Mouse (Mus musculus): ENCODE data around the gene Vamp2.
A peak's percentile ranks its signal among the peaks of the same experiment; 100 is the strongest.

Gene Vamp2

DNA sequence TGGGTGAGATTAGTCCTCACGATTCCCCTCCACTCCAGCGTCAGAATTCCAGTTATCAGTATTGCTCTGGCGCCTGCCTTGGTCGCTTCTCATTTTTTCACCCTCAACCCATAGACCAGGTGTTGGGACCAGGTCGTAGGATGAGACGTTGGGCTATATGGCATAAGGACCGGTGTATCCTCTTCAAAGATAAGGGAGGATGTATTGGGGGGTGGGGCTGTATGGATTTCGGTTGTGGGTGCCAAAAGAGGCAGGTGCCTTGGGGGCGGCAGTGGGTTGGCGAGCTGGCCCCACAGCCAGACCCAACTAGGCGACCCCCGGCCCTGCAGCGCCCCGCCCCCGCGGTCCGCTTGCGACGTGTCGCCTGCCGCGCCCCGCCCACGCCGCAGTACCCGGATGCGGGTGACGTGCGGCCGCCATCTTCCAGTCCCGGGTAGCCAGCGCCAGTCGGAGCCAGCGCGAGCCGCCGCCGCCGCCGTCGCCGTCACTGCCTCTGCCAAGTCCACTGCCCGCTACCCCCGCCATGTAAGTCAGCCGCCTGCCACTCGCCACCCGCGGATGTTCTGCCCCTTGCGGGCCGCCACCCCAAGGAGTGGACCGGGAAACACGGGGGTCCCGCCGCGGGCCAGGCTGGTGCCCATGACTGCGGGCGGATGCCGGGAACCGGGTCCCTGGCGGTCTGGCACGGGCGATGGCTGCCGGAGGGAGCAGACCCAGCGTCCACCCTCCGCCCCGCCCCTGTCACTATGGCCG lies at the start of gene Vamp2:
Gene Vamp2 (plus strand): TSS at position 388 of the 753 bp plus-strand sequence.
- DNase-seq (ENCODE audit: low spot score), result peak; percentile 92

DNA sequence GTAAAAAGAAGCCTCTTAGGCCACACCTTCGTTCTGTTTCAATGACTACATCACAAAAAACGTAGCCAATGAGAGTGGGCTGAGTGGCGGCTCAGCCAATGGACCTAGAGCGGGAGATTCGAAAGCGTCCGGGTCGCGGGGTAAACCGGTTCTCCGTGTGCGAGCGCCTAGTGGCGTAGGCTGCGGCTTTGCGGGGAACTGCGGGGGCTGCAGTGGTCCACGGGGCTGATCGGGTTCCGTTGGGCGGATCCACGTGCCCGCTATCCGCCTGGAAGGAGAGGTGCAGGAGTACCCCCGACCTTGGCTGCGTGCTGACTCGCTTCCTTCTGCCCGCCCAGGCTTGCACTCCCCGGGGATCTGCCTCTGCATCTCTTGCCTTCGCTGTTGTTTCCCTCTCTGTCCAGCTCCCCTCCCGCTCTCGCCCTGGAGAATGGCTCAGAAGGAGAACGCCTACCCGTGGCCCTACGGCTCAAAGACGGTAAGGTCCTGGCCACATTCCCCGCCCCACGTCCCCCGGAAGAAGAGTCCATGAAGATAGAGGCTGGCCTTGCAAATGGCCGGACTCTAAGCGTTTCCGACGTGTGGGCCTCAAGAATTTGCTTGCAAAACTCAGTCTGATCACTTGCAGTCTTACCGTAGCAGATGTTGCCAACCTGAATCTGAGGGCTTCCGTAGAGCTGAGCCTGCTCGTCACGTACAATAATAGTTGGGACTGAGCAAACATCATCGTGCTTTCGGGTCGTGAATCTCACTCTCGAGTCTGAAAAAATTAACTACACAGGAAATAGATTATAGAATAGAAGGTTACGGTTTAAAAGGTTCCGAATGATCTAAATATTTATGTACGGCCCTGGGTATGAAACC lies 42.5 kb upstream of the Vamp2 start, which contains the start of gene Aurkb:
Gene Aurkb (plus strand): TSS at position 117 of the 864 bp plus-strand sequence.
- peak; percentile 80 for DNase-seq (ENCODE audit: low spot score)

DNA sequence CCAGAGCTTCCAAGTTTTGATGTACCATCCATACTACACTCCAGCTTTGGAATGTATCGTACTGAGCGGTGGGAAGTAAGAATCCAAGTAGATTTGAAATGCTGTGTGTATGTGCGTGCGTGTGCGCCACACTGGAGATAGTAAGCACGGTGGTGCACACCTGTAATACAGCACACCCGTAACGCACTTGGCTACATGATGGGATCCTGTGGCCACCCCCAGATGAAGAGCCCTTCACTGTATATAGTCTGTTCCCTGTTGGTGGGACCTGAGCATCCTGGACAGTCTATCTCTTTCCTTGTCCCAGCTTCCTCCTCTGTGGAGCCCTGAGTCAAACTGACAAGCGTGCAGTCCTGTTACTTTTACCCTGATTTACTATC lies 41.9 kb upstream of the Vamp2 start:
- DNase-seq (ENCODE audit: low spot score), result no peak

DNA sequence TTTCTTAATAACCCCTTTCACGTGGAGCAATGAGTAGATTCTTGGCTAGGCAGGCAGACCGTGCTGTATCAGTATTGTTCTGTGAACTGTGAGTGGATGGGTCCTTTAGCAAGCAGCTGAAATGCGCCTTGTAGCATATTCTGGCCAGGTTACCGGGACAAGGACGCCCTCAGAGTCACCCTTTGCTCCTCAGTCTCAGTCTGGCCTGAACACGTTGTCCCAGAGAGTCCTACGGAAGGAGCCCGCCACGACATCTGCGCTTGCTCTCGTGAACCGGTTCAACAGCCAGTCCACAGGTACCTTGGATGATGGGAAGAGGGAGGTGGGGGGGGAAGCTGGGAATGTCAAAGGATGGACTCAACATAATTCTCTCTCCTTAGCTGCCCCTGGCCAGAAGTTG lies 40.7 kb upstream of the Vamp2 start:
- DNase-seq (ENCODE audit: low spot score), result no peak

DNA sequence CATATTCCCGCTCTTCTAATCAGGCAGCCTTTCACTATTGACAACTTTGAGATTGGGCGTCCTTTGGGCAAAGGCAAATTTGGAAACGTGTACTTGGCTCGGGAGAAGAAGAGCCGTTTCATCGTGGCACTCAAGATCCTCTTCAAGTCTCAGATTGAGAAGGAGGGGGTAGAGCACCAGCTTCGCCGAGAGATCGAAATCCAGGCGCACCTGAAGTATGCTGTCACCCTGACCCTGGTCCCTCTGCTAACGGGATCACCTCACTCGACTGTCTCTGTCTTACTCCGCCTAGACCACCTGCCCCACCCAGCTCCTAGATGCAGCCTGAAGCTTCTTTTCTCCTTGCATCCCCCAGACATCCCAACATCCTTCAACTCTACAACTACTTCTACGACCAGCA lies 40.1 kb upstream of the Vamp2 start:
- DNase-seq (ENCODE audit: low spot score), result no peak

DNA sequence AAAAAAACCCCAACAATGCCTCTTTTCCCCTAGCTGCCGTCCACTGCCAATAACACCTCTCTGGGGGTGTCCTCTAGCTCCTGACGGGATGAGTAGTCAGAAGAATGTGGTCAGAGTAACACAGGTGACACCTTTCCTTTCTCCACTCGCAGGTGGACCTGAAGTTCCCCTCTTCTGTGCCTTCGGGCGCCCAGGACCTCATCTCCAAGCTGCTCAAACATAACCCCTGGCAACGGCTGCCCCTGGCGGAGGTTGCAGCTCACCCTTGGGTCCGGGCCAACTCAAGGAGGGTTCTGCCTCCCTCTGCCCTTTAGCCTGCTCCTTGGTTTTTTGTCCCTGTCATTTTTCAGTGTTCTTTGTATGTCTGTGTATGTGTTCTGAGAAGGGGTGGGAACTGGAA lies 37.5 kb upstream of the Vamp2 start:
- no peak for DNase-seq (ENCODE audit: low spot score)

DNA sequence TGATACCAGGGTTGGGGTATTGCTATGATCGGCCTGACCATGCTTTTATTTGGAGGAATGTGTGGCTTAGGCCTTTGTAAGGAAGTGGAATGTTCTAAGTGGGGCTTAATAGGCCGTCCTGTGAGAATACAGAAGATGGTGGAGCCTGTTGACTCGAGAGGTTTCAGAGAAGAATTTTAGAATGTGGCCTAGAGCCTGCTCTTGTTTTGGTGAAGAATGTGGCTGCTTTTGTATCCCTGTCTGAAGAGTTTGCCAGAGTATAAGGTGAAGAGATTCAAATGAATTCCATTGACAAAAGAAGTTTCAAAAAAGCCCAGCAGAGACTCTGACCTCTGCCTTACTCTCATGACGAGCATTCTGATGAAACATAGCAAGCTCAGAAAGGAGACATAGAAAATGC lies 36.5 kb upstream of the Vamp2 start:
- no peak for DNase-seq (ENCODE audit: low spot score)

DNA sequence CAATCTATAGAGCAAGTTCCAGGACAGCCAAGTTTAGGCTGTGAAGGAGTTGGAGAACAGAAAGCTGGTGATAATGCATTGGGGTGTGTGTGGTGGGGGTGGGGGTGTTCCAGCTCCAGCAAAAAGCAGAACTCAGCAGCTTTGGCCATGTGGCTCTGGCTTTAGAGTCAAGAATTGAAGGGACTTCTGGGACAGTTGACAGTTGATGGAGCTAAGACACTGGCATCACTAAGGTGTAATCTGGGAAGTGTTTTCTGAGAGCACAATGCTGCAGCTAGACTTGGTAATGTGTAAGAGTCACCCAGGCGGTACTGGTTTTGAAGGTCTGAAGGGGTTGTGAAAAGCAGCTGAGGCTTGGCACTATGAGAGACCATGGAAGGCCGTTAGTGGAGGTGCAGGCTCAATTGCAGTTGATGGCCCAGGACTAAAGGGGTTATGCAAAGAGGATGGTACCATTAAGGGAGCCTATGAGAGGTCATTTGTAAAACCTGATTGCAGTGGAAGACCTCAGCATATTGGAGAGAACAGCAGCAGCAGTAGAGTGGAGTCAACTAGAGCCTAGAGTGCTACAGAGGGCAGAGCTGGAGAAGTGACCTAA lies 35.4 kb upstream of the Vamp2 start:
- no peak for DNase-seq (ENCODE audit: low spot score)

DNA sequence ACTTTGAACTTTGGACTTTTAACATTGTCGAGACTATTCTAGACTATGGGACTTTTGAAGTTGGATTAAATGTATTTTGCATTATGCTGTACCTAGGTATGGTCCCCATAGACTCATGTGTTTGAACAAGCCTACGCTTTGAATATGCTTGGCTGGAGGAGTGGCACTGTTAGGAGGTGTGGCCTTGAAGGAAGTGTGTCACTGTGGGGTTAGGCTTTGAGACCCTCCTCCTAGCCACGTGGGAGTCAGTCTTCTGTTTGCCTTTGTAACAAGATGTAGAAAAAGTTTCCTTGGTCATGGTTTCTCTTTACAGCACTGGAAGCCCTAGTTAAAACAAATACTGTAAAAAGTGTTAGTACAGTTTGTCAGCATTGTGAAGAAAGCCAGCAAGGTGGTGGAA lies 34.4 kb upstream of the Vamp2 start:
- peak; percentile 43 for DNase-seq (ENCODE audit: low spot score)

DNA sequence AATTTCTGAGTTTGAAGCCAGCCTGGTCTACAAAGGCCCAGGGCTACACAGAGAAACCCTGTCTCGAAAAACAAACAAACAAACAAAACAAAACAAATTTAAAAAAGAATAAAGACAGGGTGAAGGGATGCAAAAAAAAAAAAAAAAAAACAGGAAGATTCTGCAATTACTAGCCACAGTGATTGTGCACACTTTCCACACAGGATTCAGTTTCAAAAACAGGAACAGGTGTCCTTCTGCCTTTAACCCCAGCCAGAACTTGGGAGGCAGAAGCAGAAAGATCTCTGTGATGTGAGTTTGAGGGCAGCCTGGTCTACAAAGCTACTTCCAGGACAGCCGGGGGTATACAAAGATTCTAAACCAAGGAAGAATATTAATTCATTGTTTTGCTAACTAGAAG lies 30.0 kb upstream of the Vamp2 start:
- no peak for DNase-seq (ENCODE audit: low spot score)

DNA sequence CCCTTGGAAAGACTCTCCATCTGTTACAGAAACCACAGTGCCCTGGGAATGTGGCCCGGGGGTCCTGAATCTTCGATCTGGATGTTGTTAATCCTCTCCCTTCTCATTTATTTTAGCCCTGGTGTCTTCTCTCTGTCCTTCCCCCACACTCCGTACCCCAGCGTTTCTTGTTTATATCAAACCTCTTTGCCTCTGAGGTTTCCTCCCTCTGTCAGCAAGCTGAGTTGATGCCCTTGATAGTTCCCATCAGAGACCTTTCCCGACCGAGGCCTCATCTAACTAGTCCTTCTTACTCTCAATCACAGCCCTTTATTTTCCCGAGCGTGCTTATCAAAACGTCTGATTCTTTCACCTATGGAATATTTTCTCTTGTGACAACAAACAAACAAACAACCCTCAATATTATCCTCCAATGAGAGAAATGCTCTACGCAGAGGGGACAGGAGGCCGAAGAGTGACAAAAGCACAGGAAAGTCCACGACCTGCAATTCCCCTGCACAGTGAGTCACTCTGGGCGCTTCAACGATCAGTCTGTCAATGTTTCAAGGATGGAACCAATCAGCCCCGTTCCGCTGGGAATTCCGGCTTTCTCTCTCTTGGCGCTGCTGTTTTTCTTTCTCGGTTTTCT lies 29.4 kb upstream of the Vamp2 start:
- no peak for DNase-seq (ENCODE audit: low spot score)

DNA sequence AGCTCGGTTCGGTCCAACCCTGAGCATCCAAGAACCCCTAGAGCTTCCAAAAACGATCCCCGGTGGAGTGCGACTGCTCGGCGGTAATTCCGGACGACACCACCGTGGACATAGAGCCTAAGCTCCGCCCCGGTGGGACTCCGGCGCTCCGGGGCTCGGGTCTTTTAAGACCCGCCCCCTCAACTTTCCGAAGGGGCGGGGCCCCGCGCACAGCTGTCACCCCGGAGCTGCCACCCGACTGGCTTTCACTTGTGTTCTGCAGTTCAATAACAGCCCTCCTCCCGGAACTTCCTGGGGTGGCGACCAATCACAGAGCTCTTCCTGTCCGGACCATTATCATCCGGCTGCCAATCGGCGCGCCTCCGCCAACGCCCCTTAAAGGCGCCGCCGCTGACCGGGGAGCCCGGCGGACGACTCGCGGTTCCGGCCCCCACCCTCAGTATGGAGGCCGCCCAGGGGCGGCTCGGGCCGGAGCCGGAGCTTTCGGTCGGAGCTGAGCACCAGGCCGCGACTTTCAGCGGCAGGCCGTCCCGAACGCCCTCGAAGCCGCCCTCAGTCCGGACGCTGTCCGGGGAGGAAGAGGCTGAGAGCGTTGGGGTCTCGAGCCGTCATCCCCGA lies 28.8 kb upstream of the Vamp2 start, which contains the start of gene Borcs6:
Gene Borcs6 (plus strand): TSS at position 361 of the 618 bp plus-strand sequence.
- peak; percentile 96 for DNase-seq (ENCODE audit: low spot score)

DNA sequence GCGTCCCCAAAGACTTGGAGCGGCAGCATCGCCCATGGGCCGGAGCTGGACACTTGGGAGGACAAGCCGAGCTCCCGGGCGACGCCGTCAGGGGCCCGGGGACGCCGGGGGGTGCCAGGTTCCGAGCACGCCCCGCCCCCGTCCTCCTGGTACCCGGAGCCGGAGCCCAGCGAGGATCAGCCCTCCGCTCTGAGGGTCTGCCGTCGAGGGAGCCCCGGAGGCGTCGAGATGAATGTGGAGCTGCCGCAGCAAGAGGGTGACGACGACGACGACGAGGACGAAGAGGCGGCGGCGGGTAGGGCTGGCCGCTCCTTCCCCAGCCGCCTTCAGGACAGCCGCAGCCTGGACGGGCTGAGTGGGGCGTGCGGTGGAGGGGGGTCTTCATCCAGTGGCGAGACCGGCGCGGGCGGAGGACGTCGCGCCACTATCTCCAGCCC lies 28.3 kb upstream of the Vamp2 start:
- DNase-seq (ENCODE audit: low spot score), result peak; percentile 46

DNA sequence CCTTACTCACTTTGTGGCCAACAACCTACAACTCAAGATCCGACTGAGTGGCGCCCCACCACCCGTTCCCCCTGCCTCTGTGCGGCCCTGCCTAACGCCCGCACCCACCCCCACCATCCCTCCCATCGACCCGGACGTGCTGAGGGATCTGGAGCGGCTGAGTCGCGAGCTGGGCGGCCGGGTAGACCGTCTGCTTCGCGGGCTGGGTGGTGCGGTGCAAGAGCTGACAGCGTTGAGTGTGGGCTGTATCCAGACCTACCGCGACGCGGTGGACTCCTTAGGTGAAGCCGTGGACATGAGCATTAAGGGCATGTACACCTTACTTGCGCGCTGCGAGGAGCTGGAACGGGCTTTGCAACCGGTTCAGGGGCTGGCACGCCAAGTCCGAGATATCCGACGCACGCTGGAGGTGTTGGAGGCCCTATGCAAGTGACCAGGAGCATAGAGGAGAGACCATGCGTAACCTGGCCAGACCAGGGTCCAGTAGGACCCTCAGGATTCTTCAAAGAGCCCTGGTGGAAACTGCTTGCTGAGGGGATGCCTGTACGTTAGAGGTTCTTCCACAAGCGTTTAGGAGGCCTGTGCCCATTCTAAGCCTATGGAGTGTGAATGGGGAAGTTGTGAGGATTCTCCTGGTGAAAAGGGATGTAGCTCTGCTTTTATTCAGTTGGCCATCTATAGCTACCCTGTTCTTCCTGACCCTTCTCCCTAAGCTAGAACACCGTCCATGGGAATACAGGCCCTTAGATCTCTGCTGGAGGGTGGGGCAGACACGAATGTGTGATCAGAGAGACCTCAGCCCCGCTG lies 27.6 kb upstream of the Vamp2 start:
- no peak for DNase-seq (ENCODE audit: low spot score)

DNA sequence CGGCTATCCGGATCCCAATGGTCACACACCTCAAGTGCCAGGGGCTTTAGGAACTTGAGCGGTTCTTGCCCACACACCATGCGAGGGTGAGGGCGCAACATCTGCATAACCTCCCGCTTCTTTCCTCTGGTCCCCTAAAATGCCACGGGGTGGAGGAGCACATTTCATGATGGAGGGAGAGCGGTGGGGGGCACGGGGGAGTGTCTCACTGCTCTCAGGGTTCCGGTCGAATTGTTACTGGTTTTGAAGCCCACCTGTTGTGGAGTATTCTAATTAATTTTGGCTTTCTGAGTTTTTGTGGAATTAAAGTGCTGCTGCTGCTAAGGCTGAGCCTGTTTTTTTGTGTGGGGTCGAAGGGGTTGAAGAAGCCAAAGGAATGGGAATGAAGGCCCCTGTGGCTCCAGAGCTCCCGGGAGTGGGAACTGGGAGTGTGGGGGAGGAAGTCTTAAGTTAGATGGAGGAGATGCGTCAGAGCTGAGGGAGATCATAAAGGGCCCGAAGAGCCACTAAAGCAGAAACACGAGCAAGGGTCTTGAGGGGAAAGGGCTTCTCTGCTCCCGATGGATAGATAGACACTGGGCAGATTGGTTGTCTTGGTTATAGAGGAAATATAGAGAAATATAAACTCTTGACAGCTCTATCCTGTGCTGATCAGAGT lies 26.9 kb upstream of the Vamp2 start:
- DNase-seq (ENCODE audit: low spot score), result no peak

DNA sequence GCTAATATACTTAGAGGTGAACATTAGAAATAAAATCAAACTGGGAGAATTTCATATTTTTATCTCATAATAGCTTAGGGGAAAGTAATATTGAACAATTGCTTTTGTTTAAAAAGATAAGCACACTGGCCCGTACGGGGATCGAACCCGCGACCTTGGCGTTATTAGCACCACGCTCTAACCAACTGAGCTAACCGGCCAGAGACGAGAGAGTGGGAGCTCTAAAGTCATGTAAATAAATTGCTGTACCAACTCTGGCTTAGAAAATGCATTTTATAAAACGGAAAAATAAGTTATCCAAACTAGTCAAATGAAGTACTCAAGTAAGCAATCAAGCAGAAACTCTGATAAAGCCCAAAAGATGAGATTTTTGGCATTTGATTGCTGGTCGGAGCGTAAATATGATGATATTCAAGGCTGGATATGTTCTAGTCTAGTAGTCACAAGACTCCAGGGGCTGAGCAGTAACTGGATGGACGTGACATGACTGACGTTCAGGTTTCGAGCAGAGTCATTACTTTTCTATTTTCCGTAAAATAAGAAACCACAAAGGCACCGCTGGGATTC lies 26.0 kb upstream of the Vamp2 start:
- peak; percentile 78 for DNase-seq (ENCODE audit: low spot score)

DNA sequence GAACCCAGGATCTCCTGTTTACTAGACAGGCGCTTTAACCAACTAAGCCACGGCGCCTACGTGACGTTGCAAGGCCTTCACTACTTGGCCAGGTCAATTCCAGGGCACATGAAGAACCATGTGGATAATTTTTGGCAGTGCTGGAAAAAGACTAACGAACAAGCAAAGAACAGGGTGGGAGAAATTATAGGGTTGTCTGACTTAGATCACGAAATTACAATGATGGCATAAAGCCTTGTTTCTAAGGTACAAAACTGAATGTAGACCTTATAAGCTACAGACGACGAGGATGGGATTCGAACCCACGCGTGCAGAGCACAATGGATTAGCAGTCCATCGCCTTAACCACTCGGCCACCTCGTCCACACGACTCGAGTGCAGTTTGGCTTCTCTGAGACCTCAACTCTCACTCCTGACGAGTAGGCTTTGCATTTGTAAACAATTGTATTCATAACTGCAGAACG lies 25.5 kb upstream of the Vamp2 start:
- DNase-seq (ENCODE audit: low spot score), result peak; percentile 94

DNA sequence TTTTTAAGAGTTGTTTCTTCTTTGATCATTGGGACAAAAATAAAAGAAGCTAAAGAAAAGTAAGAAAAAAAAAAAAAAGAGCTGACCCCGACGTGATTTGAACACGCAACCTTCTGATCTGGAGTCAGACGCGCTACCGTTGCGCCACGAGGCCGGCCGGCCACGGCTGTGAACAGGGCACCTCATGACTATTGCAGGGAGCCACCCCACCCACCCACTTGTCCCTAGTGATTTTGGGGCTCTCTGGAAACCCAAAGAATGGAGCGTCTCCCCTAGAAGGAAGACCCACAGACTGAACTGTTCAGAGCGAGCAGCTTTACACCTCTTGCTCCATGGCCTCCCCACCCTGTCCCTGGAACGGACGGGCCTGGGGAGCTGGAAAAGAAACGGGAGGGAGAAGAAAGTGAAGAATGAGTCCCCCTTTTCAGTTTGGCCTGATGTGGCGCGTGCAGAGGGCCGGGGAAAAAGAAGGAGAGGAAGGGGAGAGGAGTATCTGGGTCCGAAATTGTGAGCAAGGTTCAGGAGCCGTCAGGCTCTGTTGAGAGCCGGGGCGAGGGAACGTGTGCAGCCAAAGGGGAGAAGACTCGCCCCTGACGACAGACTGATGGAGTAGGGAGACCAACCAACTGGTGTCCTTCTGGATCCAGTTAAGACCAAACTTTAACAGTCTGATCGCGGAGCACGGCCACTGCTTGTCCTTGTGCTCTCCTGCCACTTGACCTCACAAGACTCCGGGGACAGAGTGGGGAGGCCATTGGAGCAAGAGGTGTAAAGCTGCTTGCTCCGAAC lies 24.7 kb upstream of the Vamp2 start:
- DNase-seq (ENCODE audit: low spot score), result peak; percentile 81

Data from T-cell, adult 2 months (primary cell).